Mouse (Mus musculus): ENCODE results near the gene Pacs2. TPM values are rescaled to one million over a fixed set of nuclear protein-coding genes. Genes with fewer than 3 reads are reported as not detected.

Gene Pacs2
- polyA plus RNA-seq (2015; fragmentation: Nextera tagmentation; extraction: Ambion mirVana) = 6.9 and 9.0 TPM in 2 replicates

- Histone ChIP-seq H3K27ac (peak within 1 kb of the TSS; percentile 90), H3K27me3 (no peaks in the 10 kb centered on the region), H3K4me1 (replicated peaks) (peaks cover 45% of the 10 kb centered on the region), H3K4me3 (peak within 1 kb of the TSS; percentile 95), H3K4me2 (peak within 1 kb of the TSS; percentile 97), H3K9me3 (replicated peaks) (no peaks in the 10 kb centered on the region), H3K9ac (peak within 1 kb of the TSS; percentile 97), H3K36me3 (no peaks in the 10 kb centered on the region)
- 4% methylated on average over 57 of the region's 85 CpGs for WGBS
- peak; percentile 96 for ATAC-seq (replicated peaks; ENCODE audit: insufficient number of reproducible peaks, insufficient read depth, low FRiP score, low read depth)
Measured at GRCm38 (mm10) chr12:113013604-113014558, at the start of gene Pacs2. Gene Pacs2, plus strand, starts transcription at chr12:113014508.

GRCm38 (mm10) chr12:112965783-112966182, 48.5 kb upstream of the Pacs2 start:
- Histone ChIP-seq H3K27me3 (no peaks in the 10 kb centered on the region), H3K9ac (no peak overlapping the region), H3K27ac (no peak overlapping the region), H3K36me3 (peaks cover 95% of the 10 kb centered on the region), H3K4me2 (no peak overlapping the region), H3K9me3 (replicated peaks) (no peaks in the 10 kb centered on the region), H3K4me3 (no peak overlapping the region), H3K4me1 (replicated peaks) (peaks cover 19% of the 10 kb centered on the region)
- WGBS = 92% methylated on average over 13 of the region's 13 CpGs
- no peak for ATAC-seq (replicated peaks; ENCODE audit: insufficient number of reproducible peaks, insufficient read depth, low FRiP score, low read depth)

- no peak overlapping the region for H3K4me2 ChIP-seq
- H3K9me3 ChIP-seq (replicated peaks) = no peaks in the 10 kb centered on the region
- H3K9ac ChIP-seq = no peak overlapping the region
- no peaks in the 10 kb centered on the region for H3K27me3 ChIP-seq
- peaks cover 94% of the 10 kb centered on the region for H3K36me3 ChIP-seq
- H3K4me3 ChIP-seq = no peak overlapping the region
- no peak for ATAC-seq (replicated peaks; ENCODE audit: insufficient number of reproducible peaks, insufficient read depth, low FRiP score, low read depth)
- no peaks in the 10 kb centered on the region for H3K4me1 ChIP-seq (replicated peaks)
- H3K27ac ChIP-seq = no peak overlapping the region
- 71% methylated on average over 8 of the region's 8 CpGs for WGBS
Measured at GRCm38 (mm10) chr12:112968943-112969342, 45.4 kb upstream of the Pacs2 start.

- H3K27ac ChIP-seq = no peak overlapping the region
- WGBS = 70% methylated on average over 6 of the region's 6 CpGs
- no peak overlapping the region for H3K4me3 ChIP-seq
- H3K27me3 ChIP-seq = no peaks in the 10 kb centered on the region
- H3K4me2 ChIP-seq = no peak overlapping the region
- H3K4me1 ChIP-seq (replicated peaks) = no peaks in the 10 kb centered on the region
- no peak for ATAC-seq (replicated peaks; ENCODE audit: insufficient number of reproducible peaks, insufficient read depth, low FRiP score, low read depth)
- peaks cover 93% of the 10 kb centered on the region for H3K36me3 ChIP-seq
- H3K9me3 ChIP-seq (replicated peaks) = no peaks in the 10 kb centered on the region
- no peak overlapping the region for H3K9ac ChIP-seq
Measured at GRCm38 (mm10) chr12:112969616-112970015, 44.7 kb upstream of the Pacs2 start.

- H3K27ac ChIP-seq = no peak overlapping the region
- no peak overlapping the region for H3K4me3 ChIP-seq
- 83% methylated on average over 9 of the region's 9 CpGs for WGBS
- H3K9me3 ChIP-seq (replicated peaks) = no peaks in the 10 kb centered on the region
- H3K36me3 ChIP-seq = peaks cover 62% of the 10 kb centered on the region
- no peak overlapping the region for H3K9ac ChIP-seq
- ATAC-seq (replicated peaks; ENCODE audit: insufficient number of reproducible peaks, insufficient read depth, low FRiP score, low read depth) = no peak
- H3K4me1 ChIP-seq (replicated peaks) = peaks cover 22% of the 10 kb centered on the region
- H3K27me3 ChIP-seq = no peaks in the 10 kb centered on the region
- H3K4me2 ChIP-seq = no peak overlapping the region
Measured at GRCm38 (mm10) chr12:112974736-112975135, 39.6 kb upstream of the Pacs2 start.

GRCm38 (mm10) chr12:112976371-112977073, 37.8 kb upstream of the Pacs2 start, which contains the start of gene Btbd6:
Gene Btbd6, plus strand, starts transcription at chr12:112976482.
- peak within 1 kb of the TSS; percentile 80 for H3K9ac ChIP-seq
- H3K36me3 ChIP-seq = peaks cover 59% of the 10 kb centered on the region
- H3K27ac ChIP-seq = peak within 1 kb of the TSS; percentile 92
- no peaks in the 10 kb centered on the region for H3K27me3 ChIP-seq
- peak within 1 kb of the TSS; percentile 88 for H3K4me2 ChIP-seq
- peaks cover 22% of the 10 kb centered on the region for H3K4me1 ChIP-seq (replicated peaks)
- no peaks in the 10 kb centered on the region for H3K9me3 ChIP-seq (replicated peaks)
- WGBS = under 1% methylated on average over 79 of the region's 80 CpGs
- ATAC-seq (replicated peaks; ENCODE audit: insufficient number of reproducible peaks, insufficient read depth, low FRiP score, low read depth) = peak; percentile 91
- H3K4me3 ChIP-seq = peak within 1 kb of the TSS; percentile 71

GRCm38 (mm10) chr12:112977156-112977555, 37.2 kb upstream of the Pacs2 start:
- peak overlapping the region; percentile 92 for H3K27ac ChIP-seq
- H3K36me3 ChIP-seq = peaks cover 53% of the 10 kb centered on the region
- WGBS = 42% methylated on average over 12 of the region's 12 CpGs
- H3K4me3 ChIP-seq = peak overlapping the region; percentile 71
- peak overlapping the region; percentile 80 for H3K9ac ChIP-seq
- peak overlapping the region; percentile 88 for H3K4me2 ChIP-seq
- ATAC-seq (replicated peaks; ENCODE audit: insufficient number of reproducible peaks, insufficient read depth, low FRiP score, low read depth) = no peak
- peaks cover 27% of the 10 kb centered on the region for H3K4me1 ChIP-seq (replicated peaks)
- H3K27me3 ChIP-seq = no peaks in the 10 kb centered on the region
- no peaks in the 10 kb centered on the region for H3K9me3 ChIP-seq (replicated peaks)

- 51% methylated on average over 2 of the region's 2 CpGs for WGBS
- ATAC-seq (replicated peaks; ENCODE audit: insufficient number of reproducible peaks, insufficient read depth, low FRiP score, low read depth) = no peak
- Histone ChIP-seq H3K27ac (peak overlapping the region; percentile 29), H3K9me3 (replicated peaks) (no peaks in the 10 kb centered on the region), H3K27me3 (no peaks in the 10 kb centered on the region), H3K4me2 (no peak overlapping the region), H3K9ac (0 out of 2 replicates have a peak overlapping the region, but pooled peaks have one; percentile 13), H3K36me3 (peaks cover 66% of the 10 kb centered on the region), H3K4me3 (no peak overlapping the region), H3K4me1 (replicated peaks) (peaks cover 19% of the 10 kb centered on the region)
Measured at GRCm38 (mm10) chr12:112982031-112982430, 32.3 kb upstream of the Pacs2 start.

GRCm38 (mm10) chr12:112985346-112985745, 29.0 kb upstream of the Pacs2 start:
- H3K36me3 ChIP-seq = peaks cover 49% of the 10 kb centered on the region
- ATAC-seq (replicated peaks; ENCODE audit: insufficient number of reproducible peaks, insufficient read depth, low FRiP score, low read depth) = no peak
- no peaks in the 10 kb centered on the region for H3K27me3 ChIP-seq
- H3K4me3 ChIP-seq = no peak overlapping the region
- H3K27ac ChIP-seq = no peak overlapping the region
- H3K9me3 ChIP-seq (replicated peaks) = no peaks in the 10 kb centered on the region
- H3K9ac ChIP-seq = no peak overlapping the region
- H3K4me2 ChIP-seq = no peak overlapping the region
- WGBS = 94% methylated on average over 6 of the region's 6 CpGs
- H3K4me1 ChIP-seq (replicated peaks) = peaks cover 14% of the 10 kb centered on the region; the same call in 1 of the 2 replicates

- Histone ChIP-seq H3K4me1 (replicated peaks) (peaks cover 11% of the 10 kb centered on the region), H3K36me3 (peaks cover 44% of the 10 kb centered on the region), H3K27me3 (no peaks in the 10 kb centered on the region), H3K9me3 (replicated peaks) (no peaks in the 10 kb centered on the region), H3K4me2 (no peak overlapping the region), H3K4me3 (no peak overlapping the region), H3K27ac (no peak overlapping the region), H3K9ac (no peak overlapping the region)
- no peak for ATAC-seq (replicated peaks; ENCODE audit: insufficient number of reproducible peaks, insufficient read depth, low FRiP score, low read depth)
- 73% methylated on average over 6 of the region's 6 CpGs for WGBS
Measured at GRCm38 (mm10) chr12:112987877-112988276, 26.4 kb upstream of the Pacs2 start.

GRCm38 (mm10) chr12:112990706-112991405, 23.5 kb upstream of the Pacs2 start:
- Histone ChIP-seq H3K4me1 (replicated peaks) (peaks cover 18% of the 10 kb centered on the region), H3K27ac (no peak overlapping the region), H3K27me3 (no peaks in the 10 kb centered on the region), H3K9ac (no peak overlapping the region), H3K9me3 (replicated peaks) (no peaks in the 10 kb centered on the region), H3K4me2 (no peak overlapping the region), H3K36me3 (peaks cover 30% of the 10 kb centered on the region), H3K4me3 (no peak overlapping the region)
- WGBS = 84% methylated on average over 5 of the region's 5 CpGs
- ATAC-seq (replicated peaks; ENCODE audit: insufficient number of reproducible peaks, insufficient read depth, low FRiP score, low read depth) = no peak
